Mouse (Mus musculus) cerebellum, adult 18-20 months (tissue): ENCODE measurements at regions not wholly inside any gene's neighbourhood (a gene's known extent, or its start where the extent isn't known, plus 50 kb on each side); places are given as distances from the start of the nearest gene placed in this dataset.

ENCODE experiments used
- DNase-seq, 2 experiments: peaks; one replicate each; pipeline ENCODE4 v3.0.0; 2021

GRCm38 (mm10) chr10:95032760-95033716, 88.4 kb upstream of the Plxnc1 start:
- DNase-seq = no peak

DNA sequence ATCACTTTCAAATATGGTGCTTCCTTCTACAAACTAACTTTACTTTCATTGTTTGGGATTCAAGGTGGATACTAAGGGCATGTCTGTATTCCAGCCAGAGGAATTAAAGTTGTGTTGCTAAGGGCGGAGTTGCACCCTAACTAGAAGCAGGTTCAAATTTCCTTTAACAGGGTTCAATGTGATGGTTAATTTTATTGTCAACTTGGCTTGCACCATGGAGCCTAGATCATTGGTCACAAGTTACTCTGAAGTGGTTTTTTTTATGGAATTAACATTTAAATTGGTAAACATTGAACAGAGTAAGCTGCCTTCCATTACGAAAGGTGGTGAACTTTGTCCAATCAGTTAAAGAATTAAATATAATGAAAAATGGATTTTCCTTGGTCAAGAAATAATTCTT, 86.7 kb upstream of the Plxnc1 start:
- no peak for DNase-seq

- no peak for DNase-seq
Observed at GRCm38 (mm10) chr10:95030801-95031200, 86.2 kb upstream of the Plxnc1 start.

GRCm38 (mm10) chr10:95029554-95029953, 84.9 kb upstream of the Plxnc1 start:
- DNase-seq = no peak

DNA sequence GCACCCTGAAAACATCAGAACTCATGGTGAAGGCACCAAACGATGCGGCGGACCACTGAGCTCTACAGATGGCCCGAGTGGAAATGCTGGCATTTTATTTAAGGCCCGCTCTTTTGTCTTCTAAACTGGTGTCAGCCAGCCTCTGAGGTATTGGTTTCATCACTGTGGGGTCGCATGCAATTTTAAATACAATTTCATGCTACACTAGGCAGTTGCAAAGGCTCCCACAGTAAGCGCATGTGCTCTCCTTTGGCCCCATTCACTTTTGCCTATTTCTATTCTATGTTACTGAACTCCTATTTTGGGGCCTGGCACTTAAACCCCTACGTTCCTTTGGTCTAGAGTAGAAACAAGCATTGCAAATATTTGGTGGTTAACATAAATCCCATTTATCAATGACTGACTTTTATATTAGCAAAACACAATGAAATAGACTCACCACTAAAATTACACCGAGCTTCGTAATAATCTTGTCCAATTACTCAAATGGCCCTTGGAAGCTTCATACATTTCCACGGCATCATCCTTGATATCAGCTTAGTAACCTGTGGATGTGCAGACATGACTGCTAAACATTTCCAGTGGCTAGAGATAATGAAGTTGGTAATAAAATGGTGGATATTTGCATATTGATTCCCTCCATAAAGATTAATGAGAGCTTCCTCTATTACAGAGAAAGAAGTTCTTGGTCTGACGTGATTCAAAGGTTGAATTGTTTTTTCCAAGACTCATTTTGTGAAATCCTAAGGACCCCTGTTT, 81.1 kb upstream of the Plxnc1 start:
- DNase-seq = no peak

DNA sequence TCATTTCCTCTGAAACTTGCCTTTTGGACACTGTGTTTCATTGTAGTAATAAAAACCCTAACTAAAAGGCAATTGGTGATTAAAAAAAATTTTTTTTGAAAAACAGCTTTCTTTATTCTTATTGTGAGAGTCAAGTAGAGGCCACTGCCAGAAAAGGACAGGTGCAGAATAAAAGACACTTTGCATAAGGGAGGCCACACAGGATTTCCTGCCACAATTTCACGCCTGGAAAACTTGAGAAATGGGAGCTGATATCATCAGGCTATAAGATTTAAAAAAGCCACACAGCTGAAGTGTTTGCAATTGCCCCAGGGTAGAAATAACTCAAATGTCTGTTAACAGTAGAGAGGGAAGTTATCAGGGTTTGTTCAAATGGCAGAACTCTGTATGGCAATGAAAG, 76.6 kb upstream of the Plxnc1 start:
- no peak for DNase-seq

DNA sequence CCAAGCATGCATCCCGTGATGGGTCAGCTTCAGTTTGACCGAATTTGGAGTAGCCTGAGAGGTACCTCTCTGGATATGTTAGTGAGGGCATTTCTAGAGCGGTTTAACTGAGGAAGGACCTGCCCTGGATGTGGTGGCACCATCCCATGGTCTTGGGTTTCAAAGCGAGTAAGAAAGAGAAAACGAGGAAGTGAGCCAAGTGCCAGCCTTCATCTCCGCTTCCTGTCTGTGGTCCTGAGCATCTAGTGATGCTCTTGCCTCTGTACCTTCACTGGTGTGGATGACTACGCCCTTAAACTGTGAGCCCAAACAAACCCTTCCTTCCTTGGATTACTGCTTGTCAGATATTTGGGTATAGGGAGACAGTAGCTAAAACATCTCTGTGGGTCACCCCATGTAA, 72.3 kb upstream of the Plxnc1 start:
- no peak for DNase-seq

DNA sequence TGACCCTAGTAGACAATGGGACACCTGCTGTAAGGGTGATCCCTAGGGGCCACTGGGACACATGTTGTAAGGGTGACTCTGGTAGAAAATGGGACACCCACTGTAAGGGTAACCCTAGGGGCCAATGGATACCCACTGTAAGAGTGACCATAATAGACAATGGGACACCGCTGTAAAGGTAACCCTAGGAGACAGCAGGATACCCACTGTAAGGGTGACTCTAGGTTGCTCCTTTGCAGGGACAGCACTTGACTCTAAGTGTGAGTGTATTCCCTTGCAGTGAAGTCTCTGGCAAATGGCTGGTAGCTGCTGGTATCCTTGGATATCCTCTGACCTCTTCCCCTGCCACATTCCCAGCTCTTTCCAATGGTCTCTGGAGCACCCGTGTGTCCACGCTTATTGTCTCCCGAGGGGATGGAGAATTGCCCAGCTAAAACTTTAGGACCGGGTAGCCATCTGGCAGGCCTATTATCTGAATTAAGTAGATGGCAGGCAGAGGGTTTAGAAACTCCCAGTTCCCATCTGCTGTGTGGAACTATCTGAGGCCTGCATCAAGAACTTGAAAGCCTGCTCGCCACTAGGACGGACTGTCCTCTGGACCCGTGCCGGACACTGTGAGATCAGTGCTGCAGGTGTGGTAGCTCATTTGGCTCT, 70.8 kb upstream of the Plxnc1 start:
- peak; percentile 29 to 37 for DNase-seq

- DNase-seq = peak; percentile 60
Observed at GRCm38 (mm10) chr10:95013946-95014345, 69.3 kb upstream of the Plxnc1 start.

DNA sequence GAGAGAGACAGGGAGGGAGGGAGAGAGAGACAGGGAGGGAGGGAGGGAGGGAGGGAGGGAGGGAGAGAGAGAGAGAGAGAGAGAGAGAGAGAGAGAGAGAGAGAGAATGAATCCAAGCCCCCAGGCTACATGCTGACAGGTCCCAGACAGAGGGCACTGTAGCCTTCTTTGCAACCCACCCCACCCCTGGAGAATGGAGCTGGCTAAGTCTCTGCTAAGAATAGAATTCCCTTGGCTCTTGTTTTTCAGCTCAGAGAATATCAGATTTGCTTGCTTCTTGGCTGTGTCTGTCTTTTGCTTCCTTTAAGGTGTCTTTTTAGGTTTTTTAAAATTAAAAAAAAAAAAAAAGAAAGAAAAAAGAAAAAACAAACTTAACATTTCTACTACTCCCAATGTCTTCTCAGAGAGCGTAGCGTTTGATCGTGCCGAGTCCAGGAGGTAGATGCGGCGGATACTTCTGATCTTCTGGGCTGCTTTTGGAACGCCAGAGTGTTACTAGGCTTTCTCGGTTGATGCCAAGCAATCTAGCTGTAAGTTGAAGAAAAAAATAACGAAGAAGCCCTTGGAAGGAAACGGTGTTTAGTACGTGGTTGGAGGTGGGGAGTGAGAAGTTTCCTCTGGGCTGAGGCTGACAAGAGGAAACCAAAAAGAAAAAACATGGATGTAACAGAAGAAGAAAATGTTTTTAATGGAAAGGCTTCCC, 68.7 kb upstream of the Plxnc1 start:
- DNase-seq = no peak

DNA sequence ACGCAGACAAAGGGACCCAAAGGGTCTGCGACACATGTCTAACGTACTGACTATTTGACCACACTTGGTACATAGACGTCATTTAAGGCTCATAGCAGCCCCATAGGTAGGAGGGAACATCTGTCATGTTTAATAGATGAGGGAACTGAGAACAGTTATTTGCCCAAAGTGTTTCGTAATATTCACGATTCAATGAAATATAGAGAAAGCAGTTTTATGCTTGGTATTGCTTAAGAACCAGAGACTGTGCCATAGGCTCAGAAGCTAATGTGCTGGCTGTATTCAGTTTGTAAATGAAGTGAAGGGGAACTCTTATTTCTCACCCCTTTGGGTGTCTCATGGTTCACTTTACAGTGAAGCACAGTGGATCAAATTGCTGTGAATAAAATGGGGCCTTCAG, 65.7 kb upstream of the Plxnc1 start:
- no peak for DNase-seq

DNA sequence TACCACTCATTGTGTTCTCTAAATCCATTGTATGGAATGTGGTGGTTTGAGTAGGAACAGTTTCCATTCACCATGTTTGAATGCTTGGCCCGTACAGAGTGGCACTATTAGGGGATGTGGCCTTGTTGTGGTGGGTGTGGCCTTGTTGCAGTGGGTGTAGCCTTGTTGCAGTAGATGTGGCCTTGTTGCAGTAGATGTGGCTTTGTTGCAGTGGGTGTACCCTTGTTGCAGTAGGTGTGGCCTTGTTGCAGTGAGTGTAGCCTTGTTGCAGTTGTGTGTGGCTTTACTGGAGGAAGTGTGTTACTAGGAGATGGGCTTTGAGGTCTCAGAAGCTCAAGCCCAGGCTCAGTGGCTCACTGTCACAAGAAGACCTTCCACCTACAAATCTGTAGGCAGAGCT, 64.4 kb upstream of the Plxnc1 start:
- DNase-seq = no peak

DNA sequence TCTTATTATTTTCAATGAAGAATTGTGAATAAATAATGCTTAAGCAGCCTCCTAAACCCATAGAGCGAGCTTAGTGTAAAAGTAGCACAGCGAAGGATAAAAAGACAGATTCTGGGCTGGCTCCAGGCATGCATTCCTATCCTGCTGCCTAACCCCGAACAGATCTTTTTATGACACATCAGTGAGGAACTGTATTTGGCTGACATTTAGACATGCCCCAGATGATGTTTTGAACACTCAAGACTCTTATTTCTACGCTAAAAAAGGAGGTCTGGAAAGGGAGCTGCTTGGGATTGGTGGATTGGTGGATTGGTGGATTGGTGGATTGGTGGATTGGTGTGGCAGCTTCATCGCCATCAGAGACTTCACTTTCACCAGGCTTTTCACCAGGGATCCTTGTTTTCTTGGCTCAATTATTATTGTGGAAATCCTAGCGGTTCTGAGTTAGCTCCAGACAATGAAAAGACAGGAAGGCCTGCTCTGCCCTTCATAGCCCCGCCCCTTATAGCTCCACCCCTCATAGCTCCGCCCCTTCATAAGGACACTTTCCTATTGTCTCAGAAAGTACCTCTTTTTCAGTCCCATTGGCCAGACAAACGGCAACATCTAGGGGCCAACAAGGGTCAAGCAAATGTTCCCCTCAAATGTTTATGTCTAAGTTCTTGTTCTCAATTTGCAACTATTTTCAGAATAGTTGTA, 59.6 kb upstream of the Plxnc1 start:
- DNase-seq = no peak

- no peak for DNase-seq
Observed at GRCm38 (mm10) chr10:95003621-95004020, 59.0 kb upstream of the Plxnc1 start.

- no peak for DNase-seq
Observed at GRCm38 (mm10) chr10:95001650-95002049, 57.0 kb upstream of the Plxnc1 start.

DNA sequence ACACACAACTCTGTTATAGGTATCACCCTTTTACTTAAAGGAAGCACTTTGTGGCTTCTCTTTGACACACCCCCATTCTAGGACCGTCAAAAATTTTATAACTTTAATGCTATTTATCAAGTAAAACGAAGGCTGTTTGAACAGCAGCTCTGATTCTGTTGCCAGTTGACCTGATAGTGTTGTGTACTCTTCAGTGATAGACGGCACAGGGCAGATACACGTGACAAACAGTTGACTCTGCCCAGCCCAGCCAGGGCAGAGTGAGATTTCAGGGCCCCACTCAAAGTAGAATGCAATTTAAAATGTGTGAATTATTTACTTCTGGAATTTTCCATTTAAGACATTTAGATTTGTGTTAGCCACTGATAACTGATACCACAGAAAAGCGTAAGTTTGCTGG, 55.1 kb upstream of the Plxnc1 start:
- no peak for DNase-seq
